Mouse (Mus musculus) thymus, adult 2 months (tissue): ENCODE measurements around the gene Farp1. TPM values are rescaled to one million over a fixed set of nuclear protein-coding genes. Genes with fewer than 3 reads are reported as not detected.

Source experiments
- DNase-seq: peaks from one replicate; pipeline ENCODE4 v3.0.0; 2021
- H3K27ac ChIP-seq: fragments of 200-500 bp; 2 replicates; pipeline ENCODE4 v1.5.1; 2012; ENCODE audit warnings: low read length, control low read depth; ENCODE audit not compliant: control insufficient read depth, insufficient read depth
- H3K27me3 ChIP-seq: fragments of 200-500 bp; 2 replicates; pipeline ENCODE4 v1.6.1; 2012; ENCODE audit warnings: mild to moderate bottlenecking, low read length, moderate library complexity, mixed read lengths; ENCODE audit not compliant: control insufficient read depth, insufficient read depth
- H3K36me3 ChIP-seq: fragments of 200-500 bp; 2 replicates; pipeline ENCODE4 v1.6.1; 2012; ENCODE audit warnings: mild to moderate bottlenecking, low read length, moderate library complexity; ENCODE audit not compliant: control insufficient read depth, insufficient read depth
- H3K4me1 ChIP-seq: fragments of 200-500 bp; replicated peaks from 2 replicates; pipeline ENCODE4 v1.6.1; 2012; ENCODE audit warnings: low read length; ENCODE audit not compliant: control insufficient read depth, insufficient read depth
- H3K4me3 ChIP-seq: fragments of 200-500 bp; 2 replicates; pipeline ENCODE4 v1.5.1; 2012; ENCODE audit warnings: mild to moderate bottlenecking, low read length, control low read depth, moderate library complexity; ENCODE audit not compliant: control insufficient read depth, insufficient read depth
- CTCF ChIP-seq: fragments of 200-500 bp; IDR thresholded peaks from 2 replicates; pipeline ENCODE4 v1.5.1; 2012; ENCODE audit warnings: mild to moderate bottlenecking, control low read depth, low read length, moderate library complexity, borderline replicate concordance; ENCODE audit not compliant: control insufficient read depth, poor library complexity, insufficient read depth; ENCODE audit errors: extremely low read depth
- POLR2A ChIP-seq: fragments of 200-500 bp; IDR thresholded peaks from 2 replicates; pipeline ENCODE4 v1.6.1; 2012; ENCODE audit warnings: mild to moderate bottlenecking, low read length, control low read depth, moderate library complexity; ENCODE audit not compliant: control insufficient read depth, poor library complexity, insufficient read depth; ENCODE audit errors: extremely low read depth
- WGBS: fragments of 180-500 bp; shearing (Covaris S2); methylation state at CpG from one replicate; pipeline ENCODE4 v1.1.7; 2018; 5-methylcytosine and 5-hydroxymethylcytosine counted together
- polyA plus RNA-seq: library from polyadenylated mRNA; depleted of rRNA; stranded (reverse); fragments of >200 nt; gene quantifications from 2 replicates; pipeline ENCODE4 v1.2.3, GENCODE M21; 2012; rRNA removed

The Farp1 gene
- 4.9 and 5.1 TPM in 2 replicates for polyA plus RNA-seq

- H3K4me3 ChIP-seq = peak within 1 kb of the TSS; percentile 55
- TF ChIP-seq CTCF (peak; percentile 19; the same call in 1 of the 2 replicates), POLR2A (no peak)
- peak; percentile 49 for DNase-seq
- H3K4me1 ChIP-seq = no peaks in the 10 kb centered on the region; the same call in 1 of the 2 replicates
- H3K27ac ChIP-seq = no peak within 1 kb of the TSS
- H3K27me3 ChIP-seq = peaks cover 18% of the 10 kb centered on the region
- 3% methylated on average over 45 of the region's 61 CpGs for WGBS
- H3K36me3 ChIP-seq = no peaks in the 10 kb centered on the region
Measured at GRCm38 (mm10) chr14:121034973-121035662, at the start of gene Farp1. Gene Farp1 (plus strand): TSS chr14:121035200.

- no peaks in the 10 kb centered on the region for H3K27me3 ChIP-seq
- 76% methylated on average over 6 of the region's 6 CpGs for WGBS
- H3K4me3 ChIP-seq = no peak overlapping the region
- no peaks in the 10 kb centered on the region for H3K36me3 ChIP-seq
- no peak for DNase-seq
- H3K4me1 ChIP-seq = no peaks in the 10 kb centered on the region
- TF ChIP-seq CTCF = no peak
- TF ChIP-seq POLR2A = no peak
- no peak overlapping the region for H3K27ac ChIP-seq
Measured at GRCm38 (mm10) chr14:120989126-120989525, 45.9 kb upstream of the Farp1 start.

- Histone ChIP-seq H3K27ac (no peak overlapping the region), H3K36me3 (no peaks in the 10 kb centered on the region), H3K4me3 (no peak overlapping the region), H3K27me3 (no peaks in the 10 kb centered on the region), H3K4me1 (no peaks in the 10 kb centered on the region)
- DNase-seq = no peak
- 82% methylated on average over 5 of the region's 5 CpGs for WGBS
- TF ChIP-seq POLR2A (no peak), CTCF (no peak)
Measured at GRCm38 (mm10) chr14:120997686-120998085, 37.3 kb upstream of the Farp1 start.

- WGBS = 72% methylated on average over 12 of the region's 12 CpGs
- no peak for TF ChIP-seq CTCF
- Histone ChIP-seq H3K4me3 (no peak overlapping the region), H3K36me3 (no peaks in the 10 kb centered on the region), H3K27ac (no peak overlapping the region), H3K27me3 (no peaks in the 10 kb centered on the region), H3K4me1 (no peaks in the 10 kb centered on the region)
- DNase-seq = no peak
Measured at GRCm38 (mm10) chr14:121000561-121001340, 34.2 kb upstream of the Farp1 start.

- Histone ChIP-seq H3K4me1 (no peaks in the 10 kb centered on the region), H3K4me3 (no peak overlapping the region), H3K27me3 (no peaks in the 10 kb centered on the region), H3K27ac (no peak overlapping the region), H3K36me3 (no peaks in the 10 kb centered on the region)
- TF ChIP-seq CTCF (no peak), POLR2A (no peak)
- 94% methylated on average over 6 of the region's 6 CpGs for WGBS
- DNase-seq = no peak
Measured at GRCm38 (mm10) chr14:121005621-121006020, 29.4 kb upstream of the Farp1 start.

- no peak for TF ChIP-seq POLR2A
- no peak for TF ChIP-seq CTCF
- H3K27me3 ChIP-seq = no peaks in the 10 kb centered on the region
- no peak for DNase-seq
- 97% methylated on average over 8 of the region's 8 CpGs for WGBS
- no peaks in the 10 kb centered on the region for H3K4me1 ChIP-seq
- no peak overlapping the region for H3K4me3 ChIP-seq
- no peaks in the 10 kb centered on the region for H3K36me3 ChIP-seq
- H3K27ac ChIP-seq = no peak overlapping the region
Measured at GRCm38 (mm10) chr14:121006021-121006420, 29.0 kb upstream of the Farp1 start.
